Mouse (Mus musculus): ENCODE measurements around the gene Vmn1r210.

DNA sequence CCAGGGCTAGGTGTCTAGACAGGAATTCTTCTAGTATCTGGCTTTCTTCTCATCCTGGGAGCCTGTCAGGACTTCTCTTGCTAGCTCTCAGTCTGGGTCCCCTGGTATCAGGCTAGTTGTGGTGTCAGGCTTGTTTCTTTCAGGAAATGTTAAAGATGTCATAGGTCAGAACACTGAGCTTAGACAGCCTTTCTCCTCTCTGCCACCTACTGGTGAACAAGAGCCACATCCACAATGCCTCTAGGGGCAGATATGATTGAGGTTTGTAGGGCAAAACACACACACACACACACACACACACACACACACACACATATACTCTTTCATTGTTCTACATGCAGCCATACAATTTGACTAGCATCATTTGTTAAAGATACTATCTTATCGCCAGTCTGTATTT lies 48.1 kb upstream of the Vmn1r210 start:
- TF ChIP-seq POLR2A (IDR thresholded peaks at IDR 0.05; ENCODE audit: extremely low read depth, insufficient read depth, low read length) (no peak), CTCF (IDR thresholded peaks at IDR 0.05; ENCODE audit: extremely low read depth, insufficient read depth, low read length) (no peak)
